Mouse (Mus musculus): ENCODE data around the gene Litaf. TPM values are rescaled to one million over a fixed set of nuclear protein-coding genes. Genes with fewer than 3 reads are reported as not detected.

The Litaf gene
- polyA plus RNA-seq, 1 experiment: 47.8 TPM

GRCm38 (mm10) chr16:11066833-11067191 lies 855 bp upstream of the Litaf start:
- DNase-seq (ENCODE audit: low spot score): no peak

GRCm38 (mm10) chr16:11065431-11065830 lies 526 bp downstream of the Litaf start:
- no peak for DNase-seq (ENCODE audit: low spot score)

DNA sequence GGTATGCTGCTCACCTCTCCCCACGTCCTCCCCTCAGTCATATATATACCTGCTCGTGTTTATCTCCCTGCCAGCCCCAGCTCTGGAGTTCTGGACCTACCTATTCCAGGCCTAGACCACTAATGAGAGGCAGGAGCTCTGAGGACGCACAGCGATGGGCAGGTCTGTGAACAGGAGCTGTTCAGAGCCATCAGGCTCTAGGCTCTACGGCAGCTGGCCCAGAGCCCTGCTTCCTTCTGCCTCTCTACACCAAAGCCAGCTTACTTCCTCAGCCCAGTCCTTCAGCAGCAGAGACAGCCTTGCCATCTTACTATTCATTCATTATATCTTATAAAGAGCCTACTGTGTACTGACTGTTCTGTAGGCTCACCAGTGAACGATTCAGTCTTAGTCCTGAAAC lies 1.2 kb downstream of the Litaf start:
- DNase-seq (ENCODE audit: low spot score): no peak

DNA sequence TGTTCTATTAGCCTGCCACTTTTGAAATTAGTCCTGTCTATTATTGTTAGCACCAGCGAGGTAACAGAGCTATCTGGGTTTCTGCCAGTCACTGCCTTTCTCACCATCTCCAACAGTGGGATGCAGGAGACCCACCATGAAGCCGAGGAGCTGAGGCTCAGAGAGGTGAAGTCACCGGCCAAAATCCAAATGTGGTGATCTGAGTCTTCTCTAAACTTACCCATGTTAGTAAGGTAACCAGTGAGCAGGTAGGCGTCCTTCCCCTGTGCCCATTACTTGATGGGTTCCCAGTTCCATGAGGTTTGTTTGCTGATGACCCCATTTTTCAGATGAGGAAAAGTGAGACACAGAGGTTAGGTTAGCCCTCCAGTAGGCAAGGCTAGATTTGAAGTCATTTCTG lies 1.6 kb downstream of the Litaf start:
- DNase-seq (ENCODE audit: low spot score): no peak

GRCm38 (mm10) chr16:11062794-11063721 lies 2.9 kb downstream of the Litaf start:
- DNase-seq (ENCODE audit: low spot score): peak; percentile 78

DNA sequence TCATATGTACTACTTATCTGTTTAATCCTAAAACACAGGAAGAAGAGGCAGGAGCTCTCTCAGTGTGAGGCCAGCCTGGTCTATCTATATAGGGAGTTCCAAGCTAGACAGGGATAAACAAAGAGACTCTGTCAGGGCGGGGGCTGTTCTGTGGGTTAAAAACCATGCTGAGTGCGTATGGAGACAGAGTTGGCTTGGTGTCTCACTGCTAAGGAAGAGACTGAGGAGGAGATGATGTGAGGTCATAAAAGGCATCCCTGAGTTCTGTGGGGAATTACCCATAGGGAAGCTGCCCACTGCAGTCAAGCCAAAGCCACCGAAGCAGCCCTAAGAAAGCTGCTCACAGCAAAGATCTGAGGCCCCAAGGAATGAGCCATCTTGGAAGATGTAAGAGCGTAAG lies 5.3 kb downstream of the Litaf start, which contains the start of gene Snn:
Gene Snn (plus strand): TSS at position 301 of the 400 bp plus-strand sequence.
- DNase-seq (ENCODE audit: low spot score): no peak

GRCm38 (mm10) chr16:11055916-11056315 lies 10.0 kb downstream of the Litaf start:
- DNase-seq (ENCODE audit: low spot score): no peak

- no peak for DNase-seq (ENCODE audit: low spot score)
These were observed 11.1 kb downstream of the Litaf start for GRCm38 (mm10) chr16:11054871-11055270.

GRCm38 (mm10) chr16:11054409-11054808 lies 11.5 kb downstream of the Litaf start:
- no peak for DNase-seq (ENCODE audit: low spot score)

DNA sequence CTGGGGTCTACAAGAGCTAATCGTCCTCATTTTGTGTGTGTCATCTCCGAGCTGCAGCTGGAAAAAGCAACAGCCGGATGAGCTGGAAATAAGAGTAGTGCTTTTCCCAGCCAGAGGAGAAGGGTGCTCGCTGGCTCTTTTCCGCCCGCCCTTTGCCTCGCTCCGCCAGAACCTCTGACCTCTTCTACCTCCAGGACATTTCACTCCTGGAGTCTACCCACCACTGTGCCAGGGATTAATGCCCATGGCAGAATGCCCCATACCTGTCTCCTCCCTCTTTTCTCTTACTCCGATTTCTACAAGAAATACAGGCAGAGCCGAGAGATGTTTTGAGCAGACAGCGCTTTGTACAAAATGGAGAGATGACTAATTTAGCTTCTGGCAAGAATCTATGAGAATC lies 14.8 kb downstream of the Litaf start:
- DNase-seq (ENCODE audit: low spot score): no peak

- DNase-seq (ENCODE audit: low spot score): no peak
These were observed 15.7 kb downstream of the Litaf start for GRCm38 (mm10) chr16:11050226-11050625.

DNA sequence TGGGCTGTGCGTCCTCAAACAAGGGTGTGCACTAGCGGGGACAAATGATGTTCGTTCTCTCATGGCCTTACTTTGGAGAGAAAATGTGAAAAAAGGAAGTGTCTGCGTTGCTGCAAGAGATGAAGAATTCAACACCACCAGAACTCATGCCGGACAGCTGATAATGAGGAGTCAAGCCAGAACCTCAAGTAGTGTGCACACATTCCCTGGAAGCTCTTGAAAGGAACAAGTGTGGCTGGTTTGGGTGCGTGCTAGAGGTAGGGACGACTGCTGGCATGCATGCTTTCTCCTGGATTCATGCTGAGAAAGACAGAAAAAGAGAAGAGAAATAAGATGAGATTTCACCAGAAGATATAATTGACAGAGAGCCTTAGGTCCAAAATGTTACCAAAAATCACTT lies 18.8 kb downstream of the Litaf start:
- DNase-seq (ENCODE audit: low spot score): no peak

- no peak for DNase-seq (ENCODE audit: low spot score)
These were observed 19.5 kb downstream of the Litaf start for GRCm38 (mm10) chr16:11046437-11046836.

DNA sequence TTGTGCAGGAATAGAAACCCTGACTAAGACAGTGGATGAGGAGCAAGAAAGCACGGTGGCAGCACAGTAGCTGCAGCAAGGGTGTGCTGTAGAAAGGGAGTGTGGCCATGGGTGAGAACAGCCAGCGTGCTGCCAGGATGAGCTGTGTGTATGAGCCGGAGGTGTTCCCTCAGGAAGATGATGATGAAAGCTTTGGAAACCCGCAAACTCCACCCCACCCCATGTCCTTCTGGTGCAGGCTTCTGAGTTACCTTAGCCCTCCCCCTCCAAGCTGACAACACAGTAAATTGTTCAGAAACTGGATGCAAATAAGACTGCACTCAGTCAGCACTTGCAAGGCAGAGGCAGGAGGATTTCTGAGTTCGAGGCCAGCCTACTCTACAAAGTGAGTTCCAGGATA lies 22.7 kb downstream of the Litaf start:
- DNase-seq (ENCODE audit: low spot score): no peak

- DNase-seq (ENCODE audit: low spot score): no peak
These were observed 25.4 kb downstream of the Litaf start for GRCm38 (mm10) chr16:11040603-11041002.

GRCm38 (mm10) chr16:11035790-11036431 lies 30.0 kb downstream of the Litaf start:
- peak; percentile 43 for DNase-seq (ENCODE audit: low spot score)

- no peak for DNase-seq (ENCODE audit: low spot score)
These were observed 30.7 kb downstream of the Litaf start for GRCm38 (mm10) chr16:11035273-11035672.

DNA sequence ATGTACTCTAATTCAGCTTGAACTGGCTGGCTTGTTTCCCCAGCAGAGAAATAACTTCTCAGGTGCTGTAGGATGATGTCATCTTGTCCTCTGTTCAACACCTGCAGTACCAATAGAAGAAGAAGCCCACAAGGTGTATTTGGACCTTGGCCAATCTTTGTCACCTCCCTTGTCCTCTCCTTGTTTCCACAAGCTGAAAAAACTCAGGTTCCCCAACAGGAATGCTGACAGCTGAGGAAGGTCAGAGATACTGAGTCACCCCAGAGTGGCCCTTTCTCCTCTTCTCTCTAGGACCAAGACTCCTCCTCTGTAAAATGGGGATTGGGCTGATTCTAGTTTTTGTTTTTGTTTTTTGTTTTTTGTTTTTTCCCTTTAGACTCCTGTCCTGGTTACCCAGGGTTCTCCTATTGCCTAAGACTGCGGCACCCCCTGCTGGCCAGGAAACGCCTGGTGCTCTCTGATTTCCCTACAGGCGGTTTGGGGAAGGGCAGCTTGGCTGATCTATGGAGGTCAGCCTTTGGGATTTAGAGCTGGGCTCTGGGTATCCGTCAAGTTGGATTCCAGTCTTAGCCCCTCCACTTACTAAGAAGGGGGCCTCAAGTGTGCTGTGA lies 31.7 kb downstream of the Litaf start:
- peak; percentile 74 for DNase-seq (ENCODE audit: low spot score)

GRCm38 (mm10) chr16:11031320-11031719 lies 34.6 kb downstream of the Litaf start:
- DNase-seq (ENCODE audit: low spot score): no peak

DNA sequence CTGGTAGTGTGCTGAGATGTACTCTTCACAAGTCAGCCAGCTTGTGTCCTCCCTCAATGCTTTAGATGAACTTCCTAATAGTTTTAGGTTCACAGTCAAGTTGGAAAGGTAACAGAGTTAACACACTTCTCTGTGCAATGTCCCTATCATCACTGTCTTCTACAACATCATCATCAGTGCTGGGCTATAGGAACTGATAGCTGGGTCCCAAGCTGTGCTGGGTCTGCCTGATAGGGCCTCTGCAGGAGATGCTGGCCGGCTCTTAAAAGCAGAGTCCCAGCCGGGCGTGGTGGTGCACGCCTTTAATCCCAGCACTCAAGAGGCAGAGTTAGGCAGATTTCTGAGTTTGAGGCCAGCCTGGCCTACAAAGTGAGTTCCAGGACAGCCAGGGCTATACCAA lies 35.1 kb downstream of the Litaf start:
- no peak for DNase-seq (ENCODE audit: low spot score)

- no peak for DNase-seq (ENCODE audit: low spot score)
These were observed 37.8 kb downstream of the Litaf start for GRCm38 (mm10) chr16:11028206-11028605.

GRCm38 (mm10) chr16:11024841-11025240 lies 41.1 kb downstream of the Litaf start:
- no peak for DNase-seq (ENCODE audit: low spot score)

- DNase-seq (ENCODE audit: low spot score): no peak
These were observed 42.3 kb downstream of the Litaf start for GRCm38 (mm10) chr16:11023618-11024017.
